Mouse (Mus musculus): ENCODE measurements around the gene 4931440F15Rik. TPM values are rescaled to one million over a fixed set of nuclear protein-coding genes. Genes with fewer than 3 reads are reported as not detected.

Gene 4931440F15Rik
- polyA plus RNA-seq (2021; fragmentation: Nextera tagmentation): 0.41 and 0.65 TPM in 2 replicates
- long read RNA-seq, experiment 1, transcript 4931440F15Rik-201 (1 exons, 3,274 nt): major isoform, 8 of 8 reads
- long read RNA-seq, experiment 1, partial matches to known transcripts: 0 of 8 reads
- long read RNA-seq, experiment 1, other reads (novel, unspliced or antisense): 0 of 8 reads
- long read RNA-seq, experiment 2, partial matches to known transcripts: 0 of 3 reads
- long read RNA-seq, experiment 2, other reads (novel, unspliced or antisense): 0 of 3 reads

DNA sequence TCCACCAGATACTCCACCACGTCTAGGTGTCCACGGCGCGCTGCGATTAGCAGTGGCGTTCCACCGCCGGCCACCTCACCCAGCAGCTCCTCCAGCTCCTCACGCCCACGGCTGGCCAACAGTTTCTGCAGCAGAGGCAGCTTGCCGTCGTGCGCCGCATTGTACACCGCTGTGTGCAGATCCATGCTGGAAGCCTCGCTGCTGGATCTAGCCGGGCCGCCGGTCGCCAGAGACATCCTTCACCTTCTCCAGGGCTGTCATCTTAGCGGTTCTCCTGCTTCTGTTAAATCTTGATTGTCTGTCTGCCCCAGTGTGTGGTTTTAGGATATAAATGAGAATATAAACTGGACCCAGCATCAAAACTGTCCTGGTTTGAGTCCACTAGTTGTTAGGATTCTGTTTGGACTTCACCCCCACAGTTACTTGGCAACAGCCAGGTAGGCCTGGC is at the start of gene 4931440F15Rik:
Gene 4931440F15Rik, minus strand, starts transcription at position 398 of the 448 bp plus-strand sequence.

Other genes starting within 250 kb of the 4931440F15Rik start
- 93.4 and 133 TPM in 2 replicates for gene Rtn4, start 132.7 kb downstream of the 4931440F15Rik start, polyA plus RNA-seq (2021; fragmentation: Nextera tagmentation)
- gene Eml6, start 200.4 kb upstream of the 4931440F15Rik start, polyA plus RNA-seq (2021; fragmentation: Nextera tagmentation): 1.2 and 1.4 TPM in 2 replicates

Data from left cerebral cortex, adult 6 months (tissue).